Mouse (Mus musculus) small intestine, adult 2 months (tissue): ENCODE results near the gene Maml2.

Experiments used
- CTCF ChIP-seq: fragments of 200-500 bp; IDR thresholded peaks from 2 replicates; pipeline ENCODE4 v1.5.1; 2012; ENCODE audit warnings: low read depth, mild to moderate bottlenecking, control low read depth, inconsistent platforms, low read length, moderate library complexity, mixed read lengths; ENCODE audit not compliant: insufficient replicate concordance, insufficient read length; ENCODE audit errors: extremely low read depth
- POLR2A ChIP-seq: fragments of 200-500 bp; IDR thresholded peaks from 2 replicates; pipeline ENCODE4 v1.6.1; 2012; ENCODE audit warnings: low read depth, mild to moderate bottlenecking, control low read depth, inconsistent platforms, low read length, moderate library complexity

DNA sequence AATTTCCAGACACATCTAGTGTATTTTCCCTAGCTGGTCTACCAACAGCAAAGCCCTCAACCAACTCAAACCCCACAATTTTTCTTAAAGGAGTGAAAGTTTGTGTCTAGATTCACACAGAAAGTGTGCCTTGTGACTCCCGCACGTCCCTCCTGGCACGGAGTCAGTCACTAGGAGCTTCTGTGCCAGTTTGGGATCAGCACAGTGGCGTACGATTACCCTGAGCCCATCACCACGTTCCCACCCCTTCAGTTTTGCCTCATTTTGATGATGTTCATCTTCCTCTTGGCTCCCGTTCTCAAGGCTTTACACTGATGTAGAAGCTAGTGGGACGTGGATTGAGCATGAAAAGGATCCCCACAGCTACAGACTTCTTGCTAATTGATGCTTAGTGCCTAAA is 314.6 kb downstream of the Maml2 start:
- TF ChIP-seq CTCF, result no peak
- no peak for TF ChIP-seq POLR2A
